Mouse (Mus musculus) activated CD4-positive, CD25-positive, alpha-beta regulatory T cell, adult 9 weeks (primary cell): ENCODE results near the gene Rgp1. TPM values are rescaled to one million over a fixed set of nuclear protein-coding genes. Genes with fewer than 3 reads are reported as not detected.

ENCODE experiments used
- polyA plus RNA-seq: library from polyadenylated mRNA; unstranded; fragments of 100-300 nt; shearing (Covaris generic); gene quantifications from one replicate; pipeline ENCODE4 v1.2.1, GENCODE M21; 2017

Gene Rgp1
- polyA plus RNA-seq = 24.1 TPM

DNA sequence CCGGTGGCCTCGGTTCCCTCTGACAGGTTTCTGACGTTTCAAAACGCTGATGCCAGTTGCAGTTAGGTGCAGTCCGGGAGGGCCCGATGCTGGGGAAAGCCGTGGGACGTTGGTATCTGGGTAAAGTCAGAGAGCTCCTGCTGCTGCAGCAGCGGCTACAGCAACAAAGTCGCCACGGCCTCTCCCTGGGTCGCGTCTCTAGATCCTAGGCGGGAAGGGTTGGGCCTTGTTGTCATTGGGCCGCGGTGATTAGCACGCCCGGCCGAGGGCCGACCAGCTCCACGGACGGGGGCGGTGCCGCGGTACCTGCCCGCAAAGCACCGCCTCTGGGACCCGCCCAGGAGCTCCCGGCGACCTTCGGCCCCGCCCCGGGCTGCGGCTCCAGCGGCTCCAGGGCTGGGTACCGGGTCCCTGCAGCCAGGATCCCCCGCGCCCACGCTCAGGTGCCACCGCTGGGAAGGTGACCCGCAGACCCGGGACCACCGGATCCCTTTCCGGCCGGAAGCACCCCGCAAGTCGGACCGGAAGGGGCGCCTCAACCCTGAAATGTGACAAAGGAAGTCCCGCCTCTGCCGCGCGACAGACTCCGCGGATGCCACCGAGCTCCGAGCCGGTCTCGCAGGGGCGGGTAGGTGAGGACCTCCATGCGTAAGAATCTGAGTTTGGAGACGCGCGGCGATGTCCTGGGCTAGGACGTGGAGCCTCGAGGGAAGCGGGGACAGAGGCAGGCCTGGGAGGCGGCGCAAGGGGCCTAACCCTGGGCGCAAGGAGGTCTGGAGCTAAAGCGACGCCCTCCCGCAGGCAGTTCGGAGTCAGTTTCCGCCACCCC, at the start of gene Rgp1, which contains the start of gene Gba2:
Rgp1 (plus strand) TSS at position 340 of the 829 bp plus-strand sequence.
Gba2 (minus strand) TSS at position 498 of the 829 bp plus-strand sequence.

DNA sequence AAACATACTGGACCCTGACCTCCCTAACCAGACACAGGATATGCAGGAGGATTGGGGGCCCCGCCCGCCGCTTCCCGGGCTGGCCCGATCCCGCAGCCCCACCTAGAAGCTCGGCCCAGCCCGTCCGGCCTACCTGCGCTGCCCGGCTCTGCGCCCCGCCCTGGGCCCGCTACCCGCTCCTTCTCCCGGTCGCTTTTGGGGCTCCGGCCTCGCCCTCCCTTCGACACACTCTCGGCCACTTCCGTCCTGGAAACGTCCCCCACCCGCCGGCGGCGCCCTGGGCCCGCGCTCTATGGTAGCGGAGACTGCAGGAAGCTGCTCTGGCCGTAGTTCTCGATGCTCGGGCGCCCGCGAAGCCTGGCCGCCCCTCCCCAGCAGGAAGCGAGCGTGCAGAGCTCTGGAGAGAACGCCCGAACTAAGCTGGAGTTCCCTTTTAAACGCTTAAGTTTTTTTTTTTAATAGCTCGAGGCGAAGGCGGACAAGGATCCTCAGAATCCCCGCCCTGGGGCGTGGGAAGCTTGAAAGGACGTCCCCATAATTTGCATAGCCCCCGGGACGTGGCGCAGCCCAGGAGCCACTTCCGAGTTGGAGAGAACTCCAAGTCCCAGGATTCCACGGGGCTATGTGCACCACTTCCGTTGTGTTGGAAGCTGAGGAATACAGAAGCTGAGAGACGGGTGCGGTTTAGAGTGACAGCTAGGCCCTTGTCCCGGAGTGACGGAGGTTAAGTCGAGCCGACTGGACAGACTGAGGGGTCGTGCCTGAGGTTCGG, 16.3 kb upstream of the Rgp1 start, which contains the start of the genes Creb3 and Tln1:
Creb3 (plus strand) TSS at position 336 of the 772 bp plus-strand sequence.
Tln1 (minus strand) TSS at position 695 of the 772 bp plus-strand sequence.

DNA sequence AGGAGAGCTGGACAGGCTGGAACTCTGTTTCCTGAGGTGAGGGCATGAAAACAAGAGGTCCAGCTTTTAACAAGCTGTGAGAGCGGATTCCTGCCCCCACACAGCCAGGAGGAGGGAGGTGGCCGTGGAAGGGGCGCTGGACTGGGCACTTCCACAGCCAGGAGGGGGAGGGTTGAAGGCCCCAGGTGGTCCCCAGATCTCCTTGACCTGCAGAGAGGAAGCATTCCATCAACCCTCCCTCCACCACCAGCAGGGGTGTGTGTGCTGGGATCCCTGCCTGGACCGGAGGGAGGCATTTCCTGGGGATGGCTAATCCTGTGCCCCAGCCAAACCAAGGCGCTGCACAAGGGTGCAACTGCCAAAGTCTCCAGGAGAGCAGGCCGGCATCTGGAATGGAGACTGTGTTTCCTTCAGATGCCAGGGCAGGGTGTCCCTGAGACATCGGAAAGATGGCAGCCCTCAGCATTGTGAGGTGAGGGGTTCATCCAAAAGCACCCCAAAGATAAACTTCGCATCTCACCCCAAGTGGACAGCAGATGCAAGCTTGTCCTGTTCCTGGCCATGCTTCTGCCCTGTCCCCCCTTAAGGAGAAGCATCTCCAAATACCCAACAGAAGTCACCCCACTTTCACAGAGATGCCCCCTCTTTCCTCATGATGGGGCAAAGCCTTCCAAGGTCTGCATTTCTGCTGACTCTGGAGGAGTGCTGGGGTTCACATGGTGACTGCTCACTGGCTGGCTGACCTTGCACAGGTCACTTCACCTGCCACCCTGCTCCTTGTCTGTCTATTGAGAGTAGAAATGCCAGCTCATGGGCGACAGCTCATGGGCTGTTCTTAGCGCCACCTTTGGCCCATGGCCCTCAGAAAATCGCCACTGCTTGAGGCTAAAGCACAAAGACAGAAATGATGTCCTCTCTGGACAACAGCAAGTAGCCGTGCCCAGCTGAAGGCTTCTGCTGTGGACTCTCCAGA, 6.2 kb downstream of the Rgp1 start, which contains the start of gene Msmp:
Msmp (minus strand) TSS at position 51 of the 973 bp plus-strand sequence.

DNA sequence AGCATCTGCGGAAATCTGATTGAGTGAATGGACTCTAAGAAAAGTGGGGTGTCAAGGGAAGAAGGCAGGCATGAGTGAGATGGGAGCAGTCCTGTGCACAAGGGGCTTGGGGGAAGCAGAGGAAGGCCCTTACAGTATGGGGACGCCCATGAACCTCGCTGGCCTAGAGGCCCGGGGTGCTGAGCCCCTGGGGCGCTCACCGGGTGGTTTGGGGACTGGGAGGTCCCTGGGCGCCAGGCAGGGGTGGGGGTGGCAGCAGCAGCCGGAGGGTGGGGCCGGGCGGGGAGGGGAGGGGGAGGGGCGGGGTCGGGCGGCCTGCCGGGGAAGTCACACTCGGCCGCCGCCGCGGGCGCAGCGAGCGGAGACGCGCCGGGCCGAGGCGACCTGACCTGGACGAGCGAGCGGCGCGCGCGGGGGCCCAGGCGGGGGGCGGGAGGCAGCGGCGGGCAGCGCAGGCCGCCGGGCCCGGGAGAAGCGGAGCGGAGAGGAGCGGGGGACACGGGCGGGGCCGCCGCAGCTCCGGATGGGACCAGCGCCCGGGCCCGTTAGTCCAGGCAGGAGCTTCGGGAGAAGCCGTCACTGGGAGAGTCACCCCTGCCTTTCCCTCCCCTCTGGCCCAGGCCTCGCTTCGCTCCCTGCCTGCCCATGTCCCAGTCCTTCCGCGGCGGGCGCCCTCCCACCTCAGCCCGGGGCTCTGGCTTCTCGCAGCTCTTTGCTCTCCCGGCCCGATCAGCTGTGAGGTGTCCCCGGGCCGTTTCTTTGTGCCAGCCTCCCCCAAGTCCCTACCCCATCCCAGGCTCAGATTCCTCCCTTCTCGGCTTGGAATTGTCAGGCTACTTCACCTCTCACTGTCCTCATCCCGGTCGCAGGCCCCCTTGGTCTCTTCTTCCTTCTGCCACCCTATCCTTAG, 52.8 kb downstream of the Rgp1 start, which contains the start of gene Npr2:
Npr2 (plus strand) TSS at position 890 of the 910 bp plus-strand sequence.

Other genes starting within 250 kb of the Rgp1 start
- not detected for gene Rusc2, start 196.7 kb upstream of the Rgp1 start, polyA plus RNA-seq
- not detected for gene Fam166b, start 149.6 kb upstream of the Rgp1 start, polyA plus RNA-seq
- gene Tesk1, start 136.8 kb upstream of the Rgp1 start, polyA plus RNA-seq = 0.48 TPM
- gene Cd72, start 124.1 kb upstream of the Rgp1 start, polyA plus RNA-seq = 54.1 TPM
- 146 TPM for gene Sit1, start 95.0 kb upstream of the Rgp1 start, polyA plus RNA-seq
- gene Ccdc107, start 85.8 kb upstream of the Rgp1 start, polyA plus RNA-seq = 75.3 TPM
- gene Arhgef39, start 79.0 kb upstream of the Rgp1 start, polyA plus RNA-seq = 4.9 TPM
- gene Car9, start 71.7 kb upstream of the Rgp1 start, polyA plus RNA-seq = 0.90 TPM
- gene Tpm2, start 55.0 kb upstream of the Rgp1 start, polyA plus RNA-seq = not detected
- 86.8 TPM for gene Creb3, start 16.4 kb upstream of the Rgp1 start, polyA plus RNA-seq
- gene Tln1, start 16.0 kb upstream of the Rgp1 start, polyA plus RNA-seq = 436 TPM
- 27.6 TPM for gene Gba2, start 158 bp downstream of the Rgp1 start, polyA plus RNA-seq
- 3.2 TPM for gene Msmp, start 5.8 kb downstream of the Rgp1 start, polyA plus RNA-seq
- not detected for gene Npr2, start 53.2 kb downstream of the Rgp1 start, polyA plus RNA-seq
- 0.38 TPM for gene Spag8, start 74.9 kb downstream of the Rgp1 start, polyA plus RNA-seq
- 70.9 TPM for gene Hint2, start 77.8 kb downstream of the Rgp1 start, polyA plus RNA-seq
- gene Tmem8b, start 90.3 kb downstream of the Rgp1 start, polyA plus RNA-seq = 0.83 TPM
- gene Fam221b, start 90.4 kb downstream of the Rgp1 start, polyA plus RNA-seq = 1.4 TPM
- not detected for gene Olfr70, start 122.1 kb downstream of the Rgp1 start, polyA plus RNA-seq
- gene Olfr71, start 131.5 kb downstream of the Rgp1 start, polyA plus RNA-seq = not detected
- not detected for gene Hrct1, start 148.5 kb downstream of the Rgp1 start, polyA plus RNA-seq
- gene Spaar, start 151.3 kb downstream of the Rgp1 start, polyA plus RNA-seq = not detected
- not detected for gene Olfr159, start 192.3 kb downstream of the Rgp1 start, polyA plus RNA-seq
- gene Olfr156, start 245.2 kb downstream of the Rgp1 start, polyA plus RNA-seq = not detected